Mouse (Mus musculus): ENCODE results near the gene Gm20379. TPM values are rescaled to one million over a fixed set of nuclear protein-coding genes. Genes with fewer than 3 reads are reported as not detected.

Gene Gm20379
- polyA plus RNA-seq (2015; fragmentation: Nextera tagmentation; extraction: Ambion mirVana): 0.30 and 0.38 TPM in 2 replicates

DNA sequence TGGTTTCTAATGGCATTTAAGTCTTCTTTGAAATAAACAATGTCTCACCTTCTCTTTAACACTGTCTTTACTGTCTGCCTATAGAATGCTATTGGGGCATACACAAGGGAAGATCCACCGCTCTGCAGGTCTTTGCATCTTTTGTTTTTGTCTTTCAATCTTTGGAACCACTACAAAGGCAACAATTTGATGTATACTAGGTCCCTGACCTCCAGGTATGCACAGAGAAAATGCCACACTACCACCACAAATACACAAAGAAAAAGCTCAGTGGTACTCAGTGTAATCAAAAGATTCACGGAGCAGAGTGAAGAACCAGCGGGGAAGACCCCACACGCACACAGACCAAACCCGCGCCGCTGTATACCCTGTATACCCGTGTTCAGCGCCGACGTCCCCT lies at the start of gene Gm20379:
Gene Gm20379 (plus strand): TSS at position 301 of the 400 bp plus-strand sequence.
- no peak for ATAC-seq (ENCODE audit: insufficient read depth)
- Histone ChIP-seq H3K4me3 (replicated peaks) (no peak within 1 kb of the TSS), H3K4me2 (no peak within 1 kb of the TSS), H3K27ac (replicated peaks) (no peak within 1 kb of the TSS), H3K9me3 (replicated peaks) (no peaks in the 10 kb centered on the region), H3K4me1 (replicated peaks) (peaks cover 5% of the 10 kb centered on the region; the same call in 1 of the 2 replicates), H3K36me3 (replicated peaks) (peaks cover 36% of the 10 kb centered on the region), H3K9ac (no peak within 1 kb of the TSS), H3K27me3 (no peaks in the 10 kb centered on the region)
- 83% methylated on average over 11 of the region's 11 CpGs for WGBS (ENCODE audit: insufficient replicate concordance)

DNA sequence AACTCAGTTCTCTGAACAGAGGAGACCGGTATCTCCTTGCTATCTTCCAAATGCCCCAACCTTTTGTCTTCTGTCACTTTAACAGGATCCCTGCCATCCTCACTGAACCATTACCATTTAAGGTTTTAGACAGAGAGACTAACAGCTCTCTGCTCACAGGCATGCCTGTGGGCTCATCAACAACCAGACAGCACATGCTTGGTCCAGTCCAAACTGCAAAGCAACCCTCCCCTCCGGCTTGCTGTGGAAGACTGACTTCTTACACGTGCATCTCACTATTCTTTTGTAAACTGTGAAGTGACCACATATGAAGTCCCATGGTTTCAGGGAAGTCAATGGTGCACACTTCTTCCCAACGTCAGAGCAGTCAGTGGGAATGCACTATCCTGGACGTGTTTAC lies 44.5 kb upstream of the Gm20379 start:
- Histone ChIP-seq H3K4me1 (replicated peaks) (no peaks in the 10 kb centered on the region), H3K36me3 (replicated peaks) (peaks cover 4% of the 10 kb centered on the region; the same call in 1 of the 2 replicates), H3K4me2 (no peak overlapping the region), H3K4me3 (replicated peaks) (no peak overlapping the region), H3K27me3 (no peaks in the 10 kb centered on the region), H3K9me3 (replicated peaks) (no peaks in the 10 kb centered on the region), H3K27ac (replicated peaks) (no peak overlapping the region), H3K9ac (no peak overlapping the region)
- WGBS (ENCODE audit: insufficient replicate concordance): 68% methylated on average over 5 of the region's 5 CpGs
- ATAC-seq (ENCODE audit: insufficient read depth): no peak

DNA sequence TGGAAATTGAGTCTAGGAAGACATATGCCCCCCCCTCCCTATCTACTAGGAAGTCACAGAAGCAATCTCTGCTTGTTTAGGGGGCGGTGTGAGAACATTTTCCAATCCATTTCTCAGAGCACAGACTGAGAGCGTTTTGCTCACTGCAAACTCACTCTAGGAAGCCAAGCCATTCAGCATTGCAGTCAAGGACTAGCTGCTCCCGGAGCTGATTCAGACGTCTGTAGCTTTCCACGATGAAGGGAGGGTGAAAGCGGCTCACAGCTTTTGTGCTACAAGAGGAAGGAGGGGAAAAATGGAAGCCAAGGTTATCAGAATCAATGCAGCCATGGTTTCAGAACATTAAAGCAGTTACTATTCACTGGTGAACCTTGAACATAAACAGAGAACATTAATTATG lies 42.2 kb upstream of the Gm20379 start:
- ATAC-seq (ENCODE audit: insufficient read depth): no peak
- 81% methylated on average over 6 of the region's 6 CpGs for WGBS (ENCODE audit: insufficient replicate concordance)
- H3K4me1 ChIP-seq (replicated peaks): no peaks in the 10 kb centered on the region

DNA sequence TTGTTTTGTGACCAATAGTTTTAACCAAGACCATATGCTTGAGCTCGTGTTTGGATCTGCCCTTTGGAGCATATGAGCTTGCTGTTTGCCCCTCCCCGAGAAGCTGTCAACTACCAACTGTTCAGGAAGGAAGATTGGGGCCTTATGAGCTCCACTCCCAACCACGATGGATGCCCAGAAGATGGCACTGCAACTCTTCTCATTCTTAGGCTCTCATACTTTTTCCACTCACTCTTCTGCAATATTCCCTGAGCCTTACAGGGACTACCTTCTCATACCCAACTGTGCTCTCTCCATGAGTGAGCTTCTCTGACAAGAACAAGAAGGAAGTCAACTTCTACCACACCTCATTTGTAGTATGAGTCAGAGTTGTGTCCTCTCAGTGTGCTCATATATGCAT lies 38.7 kb upstream of the Gm20379 start:
- Histone ChIP-seq H3K4me1 (replicated peaks) (no peaks in the 10 kb centered on the region), H3K4me3 (replicated peaks) (no peak overlapping the region), H3K4me2 (no peak overlapping the region), H3K9me3 (replicated peaks) (no peaks in the 10 kb centered on the region), H3K9ac (no peak overlapping the region), H3K36me3 (replicated peaks) (0 out of 2 replicates have a peak, but pooled peaks cover 4% of the 10 kb centered on the region), H3K27me3 (no peaks in the 10 kb centered on the region), H3K27ac (replicated peaks) (no peak overlapping the region)
- ATAC-seq (ENCODE audit: insufficient read depth): no peak
- 38% methylated on average over 3 of the region's 3 CpGs for WGBS (ENCODE audit: insufficient replicate concordance)

More for the DNA sequence above, 42.2 kb upstream of the Gm20379 start:
- no peak overlapping the region for H3K27ac ChIP-seq (replicated peaks)
- no peak overlapping the region for H3K9ac ChIP-seq
- no peak overlapping the region for H3K4me3 ChIP-seq (replicated peaks)
- H3K4me2 ChIP-seq: no peak overlapping the region
- H3K27me3 ChIP-seq: no peaks in the 10 kb centered on the region
- H3K9me3 ChIP-seq (replicated peaks): no peaks in the 10 kb centered on the region
- peaks cover 4% of the 10 kb centered on the region; the same call in 1 of the 2 replicates for H3K36me3 ChIP-seq (replicated peaks)

DNA sequence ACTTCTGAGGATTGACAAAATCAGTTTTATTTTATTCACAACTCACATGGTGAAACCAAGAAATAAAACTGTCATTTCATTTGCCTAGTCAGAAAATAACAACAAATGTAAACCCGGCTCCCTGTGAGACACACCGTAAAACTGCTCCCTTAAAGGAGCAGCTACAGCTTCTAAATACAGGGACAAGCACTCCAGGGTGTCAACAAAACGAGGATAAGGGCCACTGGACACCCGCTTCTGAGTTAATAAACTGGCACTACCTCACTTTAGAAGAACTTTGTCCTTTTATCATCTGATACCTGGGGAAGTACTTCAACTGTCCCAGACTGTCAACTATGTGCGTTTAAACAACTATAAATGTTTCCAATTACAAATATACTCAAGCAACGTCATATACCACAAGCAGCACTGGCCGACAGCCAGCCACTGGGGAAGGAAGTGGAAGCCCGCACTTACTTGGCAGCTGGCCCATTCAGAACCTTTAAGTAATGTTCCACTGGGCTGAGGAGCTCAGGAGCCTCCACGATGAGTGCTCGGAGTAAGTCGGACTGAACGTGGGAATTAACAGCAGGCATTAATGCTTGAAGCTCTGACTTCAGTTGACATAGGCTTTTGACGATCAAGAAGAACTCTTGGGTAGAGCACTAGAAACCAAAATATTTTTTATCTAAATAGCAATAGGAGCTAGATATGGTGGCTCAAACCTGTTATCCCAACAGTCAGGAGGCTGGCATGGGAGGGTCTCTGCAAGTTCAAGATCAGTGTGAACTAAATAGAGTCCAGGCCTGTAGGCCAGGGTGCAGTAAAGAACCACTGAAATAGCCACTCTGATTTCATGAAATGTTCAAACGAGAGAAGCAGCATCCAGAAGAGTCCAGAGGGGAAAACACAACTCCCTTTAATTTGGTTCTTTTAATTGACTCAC lies 31.2 kb upstream of the Gm20379 start:
- WGBS (ENCODE audit: insufficient replicate concordance): 66% methylated on average over 14 of the region's 14 CpGs
- Histone ChIP-seq H3K4me1 (replicated peaks) (no peaks in the 10 kb centered on the region), H3K4me3 (replicated peaks) (no peak overlapping the region)

DNA sequence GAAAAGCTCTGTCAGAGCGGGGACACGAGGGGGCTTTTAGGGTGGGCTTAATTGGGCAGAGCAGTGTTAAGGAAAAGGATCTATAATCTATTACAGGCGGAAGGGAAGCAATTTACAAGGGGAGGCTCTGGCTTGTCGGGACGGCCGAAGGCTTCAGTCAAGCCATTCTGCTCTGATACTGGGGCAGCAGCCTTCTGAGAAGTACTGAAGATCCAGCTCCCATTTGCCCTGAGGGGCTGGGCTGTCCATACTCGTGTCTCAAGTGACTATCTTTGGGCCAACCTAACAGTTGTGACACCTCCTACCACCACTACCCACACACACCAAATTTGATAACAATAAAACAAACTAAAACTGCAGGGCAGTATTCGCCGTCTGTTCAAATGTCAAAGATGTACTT lies 30.5 kb upstream of the Gm20379 start:
- no peaks in the 10 kb centered on the region for H3K4me1 ChIP-seq (replicated peaks)
- no peaks in the 10 kb centered on the region for H3K9me3 ChIP-seq (replicated peaks)
- ATAC-seq (ENCODE audit: insufficient read depth): no peak
- H3K4me2 ChIP-seq: no peak overlapping the region
- no peak overlapping the region for H3K9ac ChIP-seq
- 85% methylated on average over 9 of the region's 9 CpGs for WGBS (ENCODE audit: insufficient replicate concordance)
- 0 out of 2 replicates have a peak, but pooled peaks cover 5% of the 10 kb centered on the region for H3K36me3 ChIP-seq (replicated peaks)
- no peak overlapping the region for H3K4me3 ChIP-seq (replicated peaks)
- H3K27me3 ChIP-seq: no peaks in the 10 kb centered on the region
- no peak overlapping the region for H3K27ac ChIP-seq (replicated peaks)

More for the DNA sequence above, 31.2 kb upstream of the Gm20379 start:
- no peak overlapping the region for H3K4me2 ChIP-seq
- no peaks in the 10 kb centered on the region for H3K27me3 ChIP-seq
- no peak overlapping the region for H3K9ac ChIP-seq
- no peak overlapping the region for H3K27ac ChIP-seq (replicated peaks)
- no peaks in the 10 kb centered on the region for H3K9me3 ChIP-seq (replicated peaks)
- no peak for ATAC-seq (ENCODE audit: insufficient read depth)
- 0 out of 2 replicates have a peak, but pooled peaks cover 5% of the 10 kb centered on the region for H3K36me3 ChIP-seq (replicated peaks)

DNA sequence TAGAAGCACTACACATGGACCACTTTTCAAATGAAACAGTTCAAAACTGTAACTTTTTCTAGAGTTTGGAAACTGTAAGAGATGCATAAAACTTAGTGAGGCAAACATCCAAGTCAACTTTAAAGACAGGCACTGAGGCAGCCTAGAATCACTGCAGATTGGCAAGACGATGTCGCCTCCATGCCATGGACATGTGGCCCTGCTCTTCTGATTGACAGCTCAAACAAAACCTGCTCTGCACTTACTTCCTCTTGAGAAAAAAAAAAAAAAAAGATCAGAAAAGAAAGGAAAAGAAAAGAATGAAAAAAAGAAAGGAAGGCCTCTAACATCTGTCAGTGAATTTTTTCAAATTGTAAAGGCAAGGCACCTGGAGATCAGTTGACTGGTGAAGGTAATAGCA lies 28.8 kb upstream of the Gm20379 start:
- no peak for ATAC-seq (ENCODE audit: insufficient read depth)
- H3K27ac ChIP-seq (replicated peaks): no peak overlapping the region
- H3K4me1 ChIP-seq (replicated peaks): no peaks in the 10 kb centered on the region
- H3K9me3 ChIP-seq (replicated peaks): no peaks in the 10 kb centered on the region
- no peaks in the 10 kb centered on the region for H3K27me3 ChIP-seq
- H3K9ac ChIP-seq: no peak overlapping the region
- no peak overlapping the region for H3K4me3 ChIP-seq (replicated peaks)
- 0 out of 2 replicates have a peak, but pooled peaks cover 5% of the 10 kb centered on the region for H3K36me3 ChIP-seq (replicated peaks)
- WGBS (ENCODE audit: insufficient replicate concordance): 87% methylated on average over 2 of the region's 2 CpGs
- no peak overlapping the region for H3K4me2 ChIP-seq

DNA sequence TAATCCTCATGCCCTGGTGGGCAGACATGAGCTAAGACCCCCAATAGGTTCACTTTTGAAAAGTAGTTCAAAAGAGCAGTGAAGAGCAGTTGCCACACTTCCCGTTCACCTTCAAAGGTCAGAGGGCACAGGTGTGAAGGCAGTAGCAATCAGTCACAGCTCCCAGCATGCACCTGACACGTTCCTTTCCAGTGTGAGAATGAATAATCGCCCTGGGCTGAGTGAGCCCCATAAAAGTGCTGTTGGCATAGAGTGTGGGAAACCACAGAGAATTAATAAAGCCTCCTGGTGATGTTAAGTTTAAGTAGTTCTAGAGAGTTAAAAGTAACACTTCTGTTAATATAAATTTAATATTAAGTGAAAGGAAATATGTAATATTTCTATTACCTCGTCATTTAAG lies 14.2 kb upstream of the Gm20379 start:
- Histone ChIP-seq H3K27ac (replicated peaks) (no peak overlapping the region), H3K4me2 (no peak overlapping the region), H3K9ac (no peak overlapping the region), H3K9me3 (replicated peaks) (no peaks in the 10 kb centered on the region), H3K4me1 (replicated peaks) (no peaks in the 10 kb centered on the region), H3K36me3 (replicated peaks) (peaks cover 3% of the 10 kb centered on the region), H3K27me3 (no peaks in the 10 kb centered on the region), H3K4me3 (replicated peaks) (no peak overlapping the region)
- WGBS (ENCODE audit: insufficient replicate concordance): 70% methylated on average over 4 of the region's 4 CpGs
- ATAC-seq (ENCODE audit: insufficient read depth): no peak

DNA sequence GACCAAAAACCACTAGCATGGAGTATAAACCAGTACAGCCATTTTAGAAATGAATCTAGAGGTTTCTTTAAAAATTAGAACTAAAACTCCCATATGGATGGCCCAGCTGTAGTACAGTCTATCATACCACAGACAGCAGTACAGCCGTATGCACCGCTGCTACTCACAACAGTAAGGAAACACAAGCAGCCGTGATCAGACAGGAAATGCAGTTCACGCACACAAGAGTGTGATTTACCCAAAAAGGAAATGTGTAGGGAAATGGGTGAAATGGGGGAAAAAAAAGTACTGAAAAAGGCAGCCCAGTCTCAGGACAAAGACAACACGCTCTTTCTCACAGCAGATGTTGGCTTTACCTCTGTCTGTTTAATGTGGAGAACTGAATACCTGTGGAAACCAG lies 11.9 kb upstream of the Gm20379 start:
- H3K4me2 ChIP-seq: no peak overlapping the region

DNA sequence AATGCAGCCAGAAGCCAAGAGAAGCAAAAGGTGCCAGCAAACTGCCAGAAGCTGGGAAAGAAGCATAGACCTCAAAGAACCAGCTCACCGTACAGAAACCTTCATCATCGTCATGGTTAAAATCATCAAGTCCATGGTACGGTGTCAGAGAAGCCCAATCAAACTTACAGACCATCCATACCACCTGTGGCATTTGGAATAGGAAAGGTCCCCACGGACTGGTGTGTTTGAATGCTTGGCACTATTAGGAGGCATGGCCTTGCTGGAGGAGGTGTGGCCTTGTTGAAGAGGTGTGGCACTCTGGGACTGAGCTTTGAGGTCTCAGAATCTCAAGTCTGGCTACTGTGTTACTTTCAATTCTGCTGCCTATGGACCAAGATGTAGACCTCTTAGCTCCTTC lies 9.3 kb upstream of the Gm20379 start:
- Histone ChIP-seq H3K4me1 (replicated peaks) (no peaks in the 10 kb centered on the region), H3K9me3 (replicated peaks) (no peaks in the 10 kb centered on the region), H3K27me3 (no peaks in the 10 kb centered on the region), H3K9ac (no peak overlapping the region), H3K4me3 (replicated peaks) (no peak overlapping the region), H3K4me2 (no peak overlapping the region), H3K36me3 (replicated peaks) (peaks cover 15% of the 10 kb centered on the region; the same call in 1 of the 2 replicates), H3K27ac (replicated peaks) (no peak overlapping the region)
- no peak for ATAC-seq (ENCODE audit: insufficient read depth)
- 91% methylated on average over 4 of the region's 4 CpGs for WGBS (ENCODE audit: insufficient replicate concordance)

More for the DNA sequence above, 11.9 kb upstream of the Gm20379 start:
- no peak for ATAC-seq (ENCODE audit: insufficient read depth)
- no peak overlapping the region for H3K9ac ChIP-seq
- H3K4me1 ChIP-seq (replicated peaks): no peaks in the 10 kb centered on the region
- WGBS (ENCODE audit: insufficient replicate concordance): 59% methylated on average over 5 of the region's 5 CpGs
- no peak overlapping the region for H3K4me3 ChIP-seq (replicated peaks)
- no peaks in the 10 kb centered on the region for H3K9me3 ChIP-seq (replicated peaks)
- H3K27me3 ChIP-seq: no peaks in the 10 kb centered on the region
- no peak overlapping the region for H3K27ac ChIP-seq (replicated peaks)
- H3K36me3 ChIP-seq (replicated peaks): peaks cover 8% of the 10 kb centered on the region

DNA sequence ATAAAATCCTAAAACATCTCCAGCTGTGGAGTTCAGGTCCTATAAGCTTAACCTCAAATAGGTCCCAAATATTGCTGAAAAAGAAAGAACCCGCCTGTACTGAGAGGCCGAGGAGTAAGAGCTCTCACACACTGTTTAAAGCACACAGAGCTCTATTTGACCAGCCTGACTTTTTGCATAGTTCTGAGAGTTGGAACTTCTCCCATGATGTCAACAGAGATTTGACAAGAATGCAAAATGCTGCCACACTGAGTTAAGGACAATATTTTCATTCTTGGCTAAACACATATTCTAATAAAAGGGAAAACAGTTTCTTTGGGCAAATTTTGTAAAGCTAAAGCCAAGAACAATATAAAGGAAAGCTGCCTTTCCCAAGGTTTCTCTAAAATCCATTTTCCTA lies 8.8 kb upstream of the Gm20379 start:
- 67% methylated on average over 2 of the region's 2 CpGs for WGBS (ENCODE audit: insufficient replicate concordance)
- H3K36me3 ChIP-seq (replicated peaks): peaks cover 15% of the 10 kb centered on the region; the same call in 1 of the 2 replicates
- no peak overlapping the region for H3K4me2 ChIP-seq
- H3K4me3 ChIP-seq (replicated peaks): no peak overlapping the region
- no peaks in the 10 kb centered on the region for H3K27me3 ChIP-seq
- ATAC-seq (ENCODE audit: insufficient read depth): no peak
- H3K27ac ChIP-seq (replicated peaks): no peak overlapping the region
- H3K9ac ChIP-seq: no peak overlapping the region
- no peaks in the 10 kb centered on the region for H3K9me3 ChIP-seq (replicated peaks)
- H3K4me1 ChIP-seq (replicated peaks): peaks cover 3% of the 10 kb centered on the region; the same call in 1 of the 2 replicates
